Mouse (Mus musculus): ENCODE measurements around the gene Tsen34. TPM values are rescaled to one million over a fixed set of nuclear protein-coding genes. Genes with fewer than 3 reads are reported as not detected.

Gene Tsen34
- polyA plus RNA-seq, 1 experiment from 2014 or later: 59.0 TPM

GRCm38 (mm10) chr7:3665215-3666114 is 27.2 kb upstream of the Tsen34 start, which contains the start of gene Leng1:
Leng1 (minus strand) TSS chr7:3665840.
- ATAC-seq: peak; percentile 98
- Histone ChIP-seq H3K27me3 (replicated peaks) (no peaks in the 10 kb centered on the region), H3K9ac (peak within 1 kb of the TSS; percentile 84), H3K4me2 (peak within 1 kb of the TSS; percentile 91), H3K9me3 (replicated peaks) (no peaks in the 10 kb centered on the region), H3K27ac (peak within 1 kb of the TSS; percentile 93), H3K4me3 (peak within 1 kb of the TSS; percentile 78), H3K36me3 (peaks cover 32% of the 10 kb centered on the region), H3K4me1 (peaks cover 43% of the 10 kb centered on the region)
- 2% methylated on average over 45 of the region's 45 CpGs for WGBS (ENCODE audit: insufficient replicate concordance)

- Histone ChIP-seq H3K4me3 (peak overlapping the region; percentile 78), H3K27me3 (replicated peaks) (no peaks in the 10 kb centered on the region), H3K9ac (peak overlapping the region; percentile 63), H3K4me2 (peak overlapping the region; percentile 91), H3K9me3 (replicated peaks) (no peaks in the 10 kb centered on the region), H3K27ac (peak overlapping the region; percentile 93), H3K36me3 (peaks cover 17% of the 10 kb centered on the region), H3K4me1 (peaks cover 43% of the 10 kb centered on the region)
- 21% methylated on average over 14 of the region's 14 CpGs for WGBS (ENCODE audit: insufficient replicate concordance)
- ATAC-seq: peak; percentile 38; the same call in 1 of the 2 replicates
Observed at GRCm38 (mm10) chr7:3666921-3667391, 25.7 kb upstream of the Tsen34 start.

- no peak overlapping the region for H3K4me2 ChIP-seq
- no peak overlapping the region for H3K4me3 ChIP-seq
- peak; percentile 83 for ATAC-seq
- H3K27me3 ChIP-seq (replicated peaks): no peaks in the 10 kb centered on the region
- no peak overlapping the region for H3K9ac ChIP-seq
- 42% methylated on average over 10 of the region's 10 CpGs for WGBS (ENCODE audit: insufficient replicate concordance)
- peaks cover 8% of the 10 kb centered on the region for H3K4me1 ChIP-seq
- no peak overlapping the region for H3K27ac ChIP-seq
- peaks cover 3% of the 10 kb centered on the region; the same call in 1 of the 2 replicates for H3K36me3 ChIP-seq
- H3K9me3 ChIP-seq (replicated peaks): no peaks in the 10 kb centered on the region
Observed at GRCm38 (mm10) chr7:3674507-3675227, 18.0 kb upstream of the Tsen34 start.

GRCm38 (mm10) chr7:3675228-3675548 is 17.5 kb upstream of the Tsen34 start:
- no peak overlapping the region for H3K4me3 ChIP-seq
- no peak overlapping the region; the same call in 1 of the 2 replicates for H3K9ac ChIP-seq
- H3K36me3 ChIP-seq: peaks cover 4% of the 10 kb centered on the region; the same call in 1 of the 2 replicates
- H3K4me1 ChIP-seq: peaks cover 8% of the 10 kb centered on the region
- WGBS (ENCODE audit: insufficient replicate concordance): 54% methylated on average over 3 of the region's 3 CpGs
- H3K27me3 ChIP-seq (replicated peaks): no peaks in the 10 kb centered on the region
- no peak overlapping the region for H3K4me2 ChIP-seq
- ATAC-seq: peak; percentile 32
- no peak overlapping the region for H3K27ac ChIP-seq
- H3K9me3 ChIP-seq (replicated peaks): no peaks in the 10 kb centered on the region

GRCm38 (mm10) chr7:3676371-3676770 is 16.3 kb upstream of the Tsen34 start:
- no peak overlapping the region for H3K27ac ChIP-seq
- no peaks in the 10 kb centered on the region for H3K9me3 ChIP-seq (replicated peaks)
- peaks cover 8% of the 10 kb centered on the region for H3K4me1 ChIP-seq
- H3K27me3 ChIP-seq (replicated peaks): no peaks in the 10 kb centered on the region
- H3K4me2 ChIP-seq: no peak overlapping the region
- peaks cover 7% of the 10 kb centered on the region; the same call in 1 of the 2 replicates for H3K36me3 ChIP-seq
- no peak overlapping the region for H3K4me3 ChIP-seq
- H3K9ac ChIP-seq: no peak overlapping the region
- WGBS (ENCODE audit: insufficient replicate concordance): 81% methylated on average over 12 of the region's 12 CpGs
- no peak for ATAC-seq

- Histone ChIP-seq H3K27me3 (replicated peaks) (no peaks in the 10 kb centered on the region), H3K9me3 (replicated peaks) (no peaks in the 10 kb centered on the region), H3K4me2 (no peak within 1 kb of the TSS), H3K27ac (no peak within 1 kb of the TSS), H3K4me1 (peaks cover 8% of the 10 kb centered on the region), H3K36me3 (peaks cover 11% of the 10 kb centered on the region; the same call in 1 of the 2 replicates), H3K4me3 (no peak within 1 kb of the TSS), H3K9ac (no peak within 1 kb of the TSS)
- WGBS (ENCODE audit: insufficient replicate concordance): 63% methylated on average over 9 of the region's 9 CpGs
- no peak for ATAC-seq
Observed at GRCm38 (mm10) chr7:3677342-3677741, 15.3 kb upstream of the Tsen34 start, which contains the start of gene Tmc4. Tmc4 (minus strand) TSS chr7:3677553.

- H3K4me1 ChIP-seq: no peaks in the 10 kb centered on the region
- no peak overlapping the region for H3K4me2 ChIP-seq
- 84% methylated on average over 10 of the region's 10 CpGs for WGBS (ENCODE audit: insufficient replicate concordance)
- no peak for ATAC-seq
- no peak overlapping the region for H3K4me3 ChIP-seq
- no peak overlapping the region for H3K27ac ChIP-seq
- no peaks in the 10 kb centered on the region for H3K9me3 ChIP-seq (replicated peaks)
- no peaks in the 10 kb centered on the region for H3K27me3 ChIP-seq (replicated peaks)
- H3K36me3 ChIP-seq: peaks cover 57% of the 10 kb centered on the region
- no peak overlapping the region for H3K9ac ChIP-seq
Observed at GRCm38 (mm10) chr7:3683908-3684550, 8.6 kb upstream of the Tsen34 start.

- no peak for ATAC-seq
Observed at GRCm38 (mm10) chr7:3684698-3685097, 8.0 kb upstream of the Tsen34 start.

GRCm38 (mm10) chr7:3685400-3686187 is 7.1 kb upstream of the Tsen34 start:
- H3K9me3 ChIP-seq (replicated peaks): no peaks in the 10 kb centered on the region
- no peak for ATAC-seq
- WGBS (ENCODE audit: insufficient replicate concordance): 85% methylated on average over 31 of the region's 31 CpGs
- no peak overlapping the region for H3K4me3 ChIP-seq
- peaks cover 61% of the 10 kb centered on the region for H3K36me3 ChIP-seq
- H3K27ac ChIP-seq: no peak overlapping the region
- H3K27me3 ChIP-seq (replicated peaks): no peaks in the 10 kb centered on the region
- no peak overlapping the region for H3K9ac ChIP-seq
- H3K4me1 ChIP-seq: no peaks in the 10 kb centered on the region
- no peak overlapping the region for H3K4me2 ChIP-seq

More at GRCm38 (mm10) chr7:3684698-3685097, 8.0 kb upstream of the Tsen34 start:
- H3K36me3 ChIP-seq: peaks cover 57% of the 10 kb centered on the region
- H3K4me1 ChIP-seq: no peaks in the 10 kb centered on the region
- no peak overlapping the region for H3K9ac ChIP-seq
- no peak overlapping the region for H3K27ac ChIP-seq
- no peak overlapping the region for H3K4me3 ChIP-seq
- H3K4me2 ChIP-seq: no peak overlapping the region
- no peaks in the 10 kb centered on the region for H3K9me3 ChIP-seq (replicated peaks)
- WGBS (ENCODE audit: insufficient replicate concordance): 83% methylated on average over 8 of the region's 8 CpGs
- H3K27me3 ChIP-seq (replicated peaks): no peaks in the 10 kb centered on the region

- WGBS (ENCODE audit: insufficient replicate concordance): 3% methylated on average over 3 of the region's 3 CpGs
- Histone ChIP-seq H3K4me2 (peak overlapping the region; percentile 96), H3K4me1 (peaks cover 39% of the 10 kb centered on the region), H3K27me3 (replicated peaks) (no peaks in the 10 kb centered on the region), H3K4me3 (peak overlapping the region; percentile 71), H3K36me3 (peaks cover 29% of the 10 kb centered on the region), H3K9me3 (replicated peaks) (no peaks in the 10 kb centered on the region), H3K27ac (no peak overlapping the region), H3K9ac (peak overlapping the region; percentile 82)
- no peak for ATAC-seq
Observed at GRCm38 (mm10) chr7:3691919-3692318, 744 bp upstream of the Tsen34 start.

Data from liver, embryonic 12.5 days (tissue).